Mouse (Mus musculus): Measurements from ENCODE around the gene Mgst2.
A peak's percentile ranks its signal among the peaks of the same experiment; 100 is the strongest.

Mgst2 gene

GRCm38 (mm10) chr3:51654303-51655055 is 5.7 kb upstream of the Mgst2 start:
- no peak for DNase-seq (ENCODE audit: low spot score)

GRCm38 (mm10) chr3:51659415-51659814 is 745 bp upstream of the Mgst2 start:
- no peak for DNase-seq (ENCODE audit: low spot score)

- no peak for DNase-seq (ENCODE audit: low spot score)
These were observed 689 bp downstream of the Mgst2 start for GRCm38 (mm10) chr3:51660821-51661276.

GRCm38 (mm10) chr3:51661376-51661775 is 1.2 kb downstream of the Mgst2 start:
- no peak for DNase-seq (ENCODE audit: low spot score)

GRCm38 (mm10) chr3:51661880-51662550 is 1.9 kb downstream of the Mgst2 start:
- no peak for DNase-seq (ENCODE audit: low spot score)

- no peak for DNase-seq (ENCODE audit: low spot score)
These were observed 2.4 kb downstream of the Mgst2 start for GRCm38 (mm10) chr3:51662557-51662956.

- DNase-seq (ENCODE audit: low spot score), result no peak
These were observed 8.4 kb downstream of the Mgst2 start for GRCm38 (mm10) chr3:51668607-51669006.

- no peak for DNase-seq (ENCODE audit: low spot score)
These were observed 10.4 kb downstream of the Mgst2 start for GRCm38 (mm10) chr3:51670414-51671070.

- DNase-seq (ENCODE audit: low spot score), result no peak
These were observed 10.9 kb downstream of the Mgst2 start for GRCm38 (mm10) chr3:51671071-51671469.

GRCm38 (mm10) chr3:51672631-51673030 is 12.5 kb downstream of the Mgst2 start:
- no peak for DNase-seq (ENCODE audit: low spot score)

- peak; percentile 60 for DNase-seq (ENCODE audit: low spot score)
These were observed 13.4 kb downstream of the Mgst2 start for GRCm38 (mm10) chr3:51673408-51674086.

- no peak for DNase-seq (ENCODE audit: low spot score)
These were observed 14.8 kb downstream of the Mgst2 start for GRCm38 (mm10) chr3:51674963-51675362.

- DNase-seq (ENCODE audit: low spot score), result no peak
These were observed 25.4 kb downstream of the Mgst2 start for GRCm38 (mm10) chr3:51685539-51685938.

- DNase-seq (ENCODE audit: low spot score), result no peak
These were observed 26.2 kb downstream of the Mgst2 start for GRCm38 (mm10) chr3:51686316-51686715.

GRCm38 (mm10) chr3:51686791-51687190 is 26.6 kb downstream of the Mgst2 start:
- no peak for DNase-seq (ENCODE audit: low spot score)

GRCm38 (mm10) chr3:51688725-51689124 is 28.6 kb downstream of the Mgst2 start:
- no peak for DNase-seq (ENCODE audit: low spot score)

GRCm38 (mm10) chr3:51693196-51693595 is 33.0 kb downstream of the Mgst2 start:
- no peak for DNase-seq (ENCODE audit: low spot score)

GRCm38 (mm10) chr3:51694576-51694975 is 34.4 kb downstream of the Mgst2 start:
- no peak for DNase-seq (ENCODE audit: low spot score)

GRCm38 (mm10) chr3:51695713-51696112 is 35.6 kb downstream of the Mgst2 start:
- DNase-seq (ENCODE audit: low spot score), result no peak

- no peak for DNase-seq (ENCODE audit: low spot score)
These were observed 37.8 kb downstream of the Mgst2 start for GRCm38 (mm10) chr3:51697931-51698330.

GRCm38 (mm10) chr3:51700123-51700522 is 40.0 kb downstream of the Mgst2 start:
- no peak for DNase-seq (ENCODE audit: low spot score)

- peak; percentile 23 for DNase-seq (ENCODE audit: low spot score)
These were observed 40.6 kb downstream of the Mgst2 start for GRCm38 (mm10) chr3:51700731-51701280.

All from layer of hippocampus, adult 11-12 months (tissue).